Mouse (Mus musculus): ENCODE data around the gene Cmtm6. TPM values are rescaled to one million over a fixed set of nuclear protein-coding genes. Genes with fewer than 3 reads are reported as not detected.
"Not testable (repeated sequence)": the region's sequence is repeated elsewhere in the genome, so short reads cannot be mapped to it uniquely, and the experiment has no call there.

Cmtm6 gene
- polyA plus RNA-seq (2015; fragmentation: Nextera tagmentation; extraction: Ambion mirVana), result 23.2 and 30.2 TPM in 2 replicates

DNA sequence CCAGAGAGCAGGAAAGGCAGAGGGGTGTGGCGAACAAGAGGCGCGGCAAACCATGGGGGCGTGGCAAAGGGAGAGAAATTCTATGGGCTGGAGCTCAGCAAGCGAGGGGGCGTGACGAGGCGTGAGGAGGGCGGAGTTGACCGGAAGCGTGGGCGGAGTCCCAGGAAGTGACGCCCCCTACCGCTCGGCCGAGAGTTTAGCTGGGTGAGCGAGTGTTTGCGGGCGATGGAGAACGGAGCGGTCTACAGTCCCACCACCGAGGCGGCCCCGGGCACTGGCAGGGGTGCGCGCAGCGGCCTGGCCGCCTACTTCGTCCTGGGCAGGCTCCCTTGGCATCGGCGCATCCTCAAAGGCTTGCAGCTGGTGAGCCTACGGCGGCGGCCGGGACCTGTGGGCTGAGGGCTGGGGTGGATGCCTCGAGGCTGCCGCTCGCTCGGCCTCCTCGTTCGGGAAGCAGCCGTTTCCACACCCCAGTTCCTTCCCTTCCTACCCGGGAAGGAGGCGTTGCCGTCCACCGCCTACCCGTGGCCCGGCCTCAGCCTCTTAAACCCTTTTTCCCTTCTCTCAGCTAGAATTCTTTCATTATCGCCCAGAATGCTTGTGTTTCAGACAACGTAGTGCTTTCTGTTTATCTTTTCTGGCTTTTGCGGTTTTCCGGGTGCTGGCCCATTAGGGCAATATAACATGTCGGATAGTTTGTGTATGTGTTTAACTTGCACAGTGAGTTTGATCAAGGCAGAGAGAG is at the start of gene Cmtm6:
Gene Cmtm6 (plus strand): TSS at position 106 of the 745 bp plus-strand sequence.
- Histone ChIP-seq H3K9me3 (ENCODE audit: control insufficient read depth, low read length) (no peaks in the 10 kb centered on the region), H3K27me3 (replicated peaks; ENCODE audit: control insufficient read depth, insufficient read depth, low read length) (no peaks in the 10 kb centered on the region), H3K4me3 (replicated peaks; ENCODE audit: low read length) (peak within 1 kb of the TSS; percentile 83), H3K36me3 (ENCODE audit: control insufficient read depth, insufficient read depth) (no peaks in the 10 kb centered on the region), H3K9ac (replicated peaks; ENCODE audit: low read depth, low read length) (peak within 1 kb of the TSS; percentile 91), H3K4me1 (replicated peaks; ENCODE audit: control insufficient read depth, insufficient read depth, low read length) (peaks cover 16% of the 10 kb centered on the region), H3K4me2 (ENCODE audit: low read length) (peak within 1 kb of the TSS; percentile 74), H3K27ac (ENCODE audit: low read length) (peak within 1 kb of the TSS; percentile 81)
- WGBS, result under 1% methylated on average over 52 of the region's 53 CpGs
- peak; percentile 91 for ATAC-seq

- H3K27ac ChIP-seq (ENCODE audit: low read length), result no peak overlapping the region
- H3K9ac ChIP-seq (replicated peaks; ENCODE audit: low read depth, low read length), result no peak overlapping the region
- ATAC-seq, result no peak
- H3K9me3 ChIP-seq (ENCODE audit: control insufficient read depth, low read length), result no peaks in the 10 kb centered on the region
- H3K36me3 ChIP-seq (ENCODE audit: control insufficient read depth, insufficient read depth), result no peaks in the 10 kb centered on the region
- no peak overlapping the region for H3K4me2 ChIP-seq (ENCODE audit: low read length)
- 84% methylated on average over 4 of the region's 4 CpGs for WGBS
- H3K4me1 ChIP-seq (replicated peaks; ENCODE audit: control insufficient read depth, insufficient read depth, low read length), result no peaks in the 10 kb centered on the region
- no peak overlapping the region for H3K4me3 ChIP-seq (replicated peaks; ENCODE audit: low read length)
- H3K27me3 ChIP-seq (replicated peaks; ENCODE audit: control insufficient read depth, insufficient read depth, low read length), result no peaks in the 10 kb centered on the region
Measured at GRCm38 (mm10) chr9:114682193-114682592, 48.7 kb upstream of the Cmtm6 start.

- Histone ChIP-seq H3K4me3 (replicated peaks; ENCODE audit: low read length) (no peak overlapping the region), H3K4me2 (ENCODE audit: low read length) (no peak overlapping the region), H3K27me3 (replicated peaks; ENCODE audit: control insufficient read depth, insufficient read depth, low read length) (no peaks in the 10 kb centered on the region), H3K27ac (ENCODE audit: low read length) (no peak overlapping the region), H3K9ac (replicated peaks; ENCODE audit: low read depth, low read length) (no peak overlapping the region), H3K36me3 (ENCODE audit: control insufficient read depth, insufficient read depth) (no peaks in the 10 kb centered on the region), H3K9me3 (ENCODE audit: control insufficient read depth, low read length) (no peaks in the 10 kb centered on the region), H3K4me1 (replicated peaks; ENCODE audit: control insufficient read depth, insufficient read depth, low read length) (peaks cover 20% of the 10 kb centered on the region)
- ATAC-seq, result no peak
- 95% methylated on average over 7 of the region's 7 CpGs for WGBS
Measured at GRCm38 (mm10) chr9:114686245-114686644, 44.7 kb upstream of the Cmtm6 start.

- WGBS, result 71% methylated on average over 13 of the region's 13 CpGs
- Histone ChIP-seq H3K9me3 (ENCODE audit: control insufficient read depth, low read length) (no peaks in the 10 kb centered on the region), H3K4me3 (replicated peaks; ENCODE audit: low read length) (peak overlapping the region; percentile 86), H3K36me3 (ENCODE audit: control insufficient read depth, insufficient read depth) (peaks cover 8% of the 10 kb centered on the region), H3K27me3 (replicated peaks; ENCODE audit: control insufficient read depth, insufficient read depth, low read length) (no peaks in the 10 kb centered on the region), H3K4me1 (replicated peaks; ENCODE audit: control insufficient read depth, insufficient read depth, low read length) (peaks cover 22% of the 10 kb centered on the region), H3K9ac (replicated peaks; ENCODE audit: low read depth, low read length) (no peak overlapping the region; the same call in 1 of the 2 replicates), H3K27ac (ENCODE audit: low read length) (no peak overlapping the region), H3K4me2 (ENCODE audit: low read length) (peak overlapping the region; percentile 81)
- no peak for ATAC-seq
Measured at GRCm38 (mm10) chr9:114687639-114688038, 43.3 kb upstream of the Cmtm6 start.

DNA sequence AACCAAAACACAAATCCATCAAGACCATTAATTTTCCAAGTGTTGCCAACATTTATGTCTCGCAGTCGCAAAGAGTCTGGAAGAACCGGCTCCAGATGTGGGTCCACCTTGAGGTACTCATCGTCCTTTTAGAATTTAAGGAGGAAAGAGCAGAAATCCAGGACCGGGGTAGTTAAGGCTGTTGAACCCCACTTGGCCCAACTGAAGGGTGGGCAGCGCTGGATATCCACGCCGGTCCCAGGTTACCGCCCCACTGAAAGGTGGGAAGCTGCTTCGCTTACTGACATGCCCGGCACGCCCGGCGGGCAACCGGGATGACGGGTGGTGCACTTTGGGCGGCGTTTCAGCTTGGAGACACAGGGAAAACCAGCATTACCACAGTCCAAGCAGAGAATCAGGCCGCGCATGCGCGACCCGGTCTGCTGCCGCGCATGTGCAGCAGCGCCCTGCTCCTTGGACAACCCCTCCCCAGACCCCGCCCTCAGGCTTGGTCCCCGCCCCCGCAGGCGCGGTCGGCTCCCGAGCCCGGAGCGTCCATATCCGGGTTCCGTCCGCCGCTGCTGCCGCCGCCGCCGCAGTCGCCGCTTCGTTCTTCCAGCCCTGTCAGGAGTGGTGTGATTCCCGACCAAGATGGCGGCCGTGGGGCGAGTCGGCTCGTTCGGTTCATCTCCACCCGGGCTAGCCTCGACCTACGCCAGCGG is 42.5 kb upstream of the Cmtm6 start, which contains the start of gene Dync1li1:
Gene Dync1li1 (plus strand): TSS at position 539 of the 701 bp plus-strand sequence.
- Histone ChIP-seq H3K4me2 (ENCODE audit: low read length) (peak within 1 kb of the TSS; percentile 81), H3K9ac (replicated peaks; ENCODE audit: low read depth, low read length) (peak within 1 kb of the TSS; percentile 96), H3K27ac (ENCODE audit: low read length) (peak within 1 kb of the TSS; percentile 91), H3K9me3 (ENCODE audit: control insufficient read depth, low read length) (no peaks in the 10 kb centered on the region), H3K4me3 (replicated peaks; ENCODE audit: low read length) (peak within 1 kb of the TSS; percentile 86), H3K4me1 (replicated peaks; ENCODE audit: control insufficient read depth, insufficient read depth, low read length) (peaks cover 22% of the 10 kb centered on the region), H3K27me3 (replicated peaks; ENCODE audit: control insufficient read depth, insufficient read depth, low read length) (no peaks in the 10 kb centered on the region), H3K36me3 (ENCODE audit: control insufficient read depth, insufficient read depth) (peaks cover 10% of the 10 kb centered on the region)
- ATAC-seq, result peak; percentile 96
- WGBS, result under 1% methylated on average over 57 of the region's 57 CpGs

- H3K9ac ChIP-seq (replicated peaks; ENCODE audit: low read depth, low read length), result peak overlapping the region; percentile 96
- H3K4me1 ChIP-seq (replicated peaks; ENCODE audit: control insufficient read depth, insufficient read depth, low read length), result peaks cover 22% of the 10 kb centered on the region
- no peaks in the 10 kb centered on the region for H3K27me3 ChIP-seq (replicated peaks; ENCODE audit: control insufficient read depth, insufficient read depth, low read length)
- H3K9me3 ChIP-seq (ENCODE audit: control insufficient read depth, low read length), result no peaks in the 10 kb centered on the region
- peak overlapping the region; percentile 86 for H3K4me3 ChIP-seq (replicated peaks; ENCODE audit: low read length)
- peak overlapping the region; percentile 67 for H3K4me2 ChIP-seq (ENCODE audit: low read length)
- ATAC-seq, result peak; percentile 71
- H3K27ac ChIP-seq (ENCODE audit: low read length), result peak overlapping the region; percentile 91
- 0% methylated on average over 50 of the region's 50 CpGs for WGBS
- H3K36me3 ChIP-seq (ENCODE audit: control insufficient read depth, insufficient read depth), result peaks cover 10% of the 10 kb centered on the region
Measured at GRCm38 (mm10) chr9:114688953-114689407, 41.9 kb upstream of the Cmtm6 start.

GRCm38 (mm10) chr9:114690119-114690601 is 40.8 kb upstream of the Cmtm6 start:
- H3K4me3 ChIP-seq (replicated peaks; ENCODE audit: low read length), result peak overlapping the region; percentile 86
- peaks cover 22% of the 10 kb centered on the region for H3K4me1 ChIP-seq (replicated peaks; ENCODE audit: control insufficient read depth, insufficient read depth, low read length)
- no peak overlapping the region for H3K27ac ChIP-seq (ENCODE audit: low read length)
- peak overlapping the region; percentile 96 for H3K9ac ChIP-seq (replicated peaks; ENCODE audit: low read depth, low read length)
- 9% methylated on average over 10 of the region's 10 CpGs for WGBS
- H3K4me2 ChIP-seq (ENCODE audit: low read length), result peak overlapping the region; percentile 67
- peaks cover 15% of the 10 kb centered on the region for H3K36me3 ChIP-seq (ENCODE audit: control insufficient read depth, insufficient read depth)
- H3K9me3 ChIP-seq (ENCODE audit: control insufficient read depth, low read length), result no peaks in the 10 kb centered on the region
- no peak for ATAC-seq
- no peaks in the 10 kb centered on the region for H3K27me3 ChIP-seq (replicated peaks; ENCODE audit: control insufficient read depth, insufficient read depth, low read length)

DNA sequence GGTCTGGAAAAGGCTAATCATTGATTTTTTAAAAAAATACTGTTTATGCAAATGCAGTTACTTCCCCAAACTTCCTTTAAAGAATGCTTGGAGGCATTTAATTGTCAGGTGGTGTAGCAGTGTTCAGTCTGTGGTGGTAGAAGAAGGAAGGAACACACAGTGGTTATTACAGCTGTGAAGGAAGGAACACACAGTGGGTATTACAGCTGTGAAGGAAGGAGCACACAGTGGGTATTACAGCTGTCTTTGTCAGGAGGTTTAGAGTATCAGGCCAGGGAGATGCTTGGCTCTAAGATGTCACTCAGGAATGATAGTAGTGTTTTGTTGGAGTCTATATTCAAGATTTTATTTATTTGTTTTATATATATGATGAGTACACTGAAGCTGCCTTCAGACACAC is 39.8 kb upstream of the Cmtm6 start:
- Histone ChIP-seq H3K27ac (ENCODE audit: low read length) (no peak overlapping the region), H3K9me3 (ENCODE audit: control insufficient read depth, low read length) (no peaks in the 10 kb centered on the region), H3K4me3 (replicated peaks; ENCODE audit: low read length) (no peak overlapping the region), H3K27me3 (replicated peaks; ENCODE audit: control insufficient read depth, insufficient read depth, low read length) (no peaks in the 10 kb centered on the region), H3K4me2 (ENCODE audit: low read length) (no peak overlapping the region), H3K9ac (replicated peaks; ENCODE audit: low read depth, low read length) (no peak overlapping the region), H3K4me1 (replicated peaks; ENCODE audit: control insufficient read depth, insufficient read depth, low read length) (peaks cover 22% of the 10 kb centered on the region), H3K36me3 (ENCODE audit: control insufficient read depth, insufficient read depth) (peaks cover 15% of the 10 kb centered on the region)
- no peak for ATAC-seq

DNA sequence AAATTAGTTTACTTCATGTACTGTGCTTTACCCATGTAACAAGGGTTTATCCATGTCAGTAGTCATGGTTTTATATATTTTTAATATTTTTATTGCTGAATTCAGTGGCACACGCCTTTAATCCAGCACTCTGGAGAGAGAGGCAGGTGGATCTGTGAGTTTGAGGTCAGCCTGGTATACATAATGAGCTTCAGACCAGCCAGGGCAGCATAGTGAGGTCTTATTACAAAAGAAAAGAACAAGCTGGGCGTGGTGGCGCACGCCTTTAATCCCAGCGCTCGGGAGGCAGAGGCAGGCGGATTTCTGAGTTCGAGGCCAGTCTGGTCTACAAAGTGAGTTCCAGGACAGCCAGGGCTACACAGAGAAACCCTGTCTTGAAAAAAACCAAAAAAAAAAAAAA is 35.3 kb upstream of the Cmtm6 start:
- not testable (repeated sequence) for H3K4me3 ChIP-seq (replicated peaks; ENCODE audit: low read length); H3K9me3 ChIP-seq (ENCODE audit: control insufficient read depth, low read length); H3K4me1 ChIP-seq (replicated peaks; ENCODE audit: control insufficient read depth, insufficient read depth, low read length); H3K27me3 ChIP-seq (replicated peaks; ENCODE audit: control insufficient read depth, insufficient read depth, low read length); H3K9ac ChIP-seq (replicated peaks; ENCODE audit: low read depth, low read length); H3K4me2 ChIP-seq (ENCODE audit: low read length); ATAC-seq; H3K27ac ChIP-seq (ENCODE audit: low read length)
- peaks cover 15% of the 10 kb centered on the region for H3K36me3 ChIP-seq (ENCODE audit: control insufficient read depth, insufficient read depth)
- WGBS, result 94% methylated on average over 8 of the region's 8 CpGs
